Mouse (Mus musculus) layer of hippocampus, adult 11-12 months (tissue): ENCODE data around the gene Tnrc18.

Source experiments
- DNase-seq: peaks from one replicate; pipeline ENCODE4 v3.0.0; 2022; ENCODE audit warnings: low spot score

Tnrc18 gene

DNA sequence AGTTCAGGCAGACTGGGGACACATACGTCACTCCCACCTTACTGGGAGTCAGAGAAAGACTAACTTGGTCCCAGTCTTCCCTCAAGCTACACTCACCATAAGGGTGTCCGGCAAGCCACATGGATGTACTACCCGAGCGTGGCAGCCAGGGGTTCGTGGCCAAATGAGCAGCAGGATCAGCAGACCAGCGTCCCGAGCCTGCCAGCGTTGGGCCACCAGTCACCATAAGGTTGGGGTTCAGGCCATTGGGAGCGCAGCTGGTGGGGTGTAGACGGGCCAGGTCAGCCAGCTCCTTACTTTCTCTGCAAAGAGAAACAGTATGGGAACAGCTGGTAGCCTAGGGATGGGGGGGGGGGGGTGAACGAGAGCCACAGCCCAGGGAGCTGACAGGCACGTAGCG lies 41.4 kb downstream of the Tnrc18 start:
- DNase-seq = no peak

DNA sequence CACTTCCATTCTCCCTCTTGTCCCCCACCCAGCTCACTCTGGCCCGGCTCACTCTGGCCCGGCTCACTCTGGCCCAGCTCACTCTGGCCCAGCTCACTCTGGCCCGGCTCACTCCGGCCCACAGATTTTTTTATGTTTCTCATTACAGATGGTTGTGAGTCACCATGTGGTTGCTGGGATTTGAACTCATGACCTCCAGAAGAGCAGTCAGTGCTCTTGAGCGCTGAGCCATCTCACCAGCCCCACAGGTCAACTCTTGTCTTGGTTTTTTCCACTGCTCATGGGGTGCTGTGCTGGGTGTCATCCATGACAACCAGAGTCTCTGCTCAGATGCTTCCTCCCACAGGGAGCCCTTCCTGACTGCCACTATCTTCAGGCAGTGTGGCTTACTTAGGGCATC lies 42.7 kb downstream of the Tnrc18 start:
- no peak for DNase-seq

DNA sequence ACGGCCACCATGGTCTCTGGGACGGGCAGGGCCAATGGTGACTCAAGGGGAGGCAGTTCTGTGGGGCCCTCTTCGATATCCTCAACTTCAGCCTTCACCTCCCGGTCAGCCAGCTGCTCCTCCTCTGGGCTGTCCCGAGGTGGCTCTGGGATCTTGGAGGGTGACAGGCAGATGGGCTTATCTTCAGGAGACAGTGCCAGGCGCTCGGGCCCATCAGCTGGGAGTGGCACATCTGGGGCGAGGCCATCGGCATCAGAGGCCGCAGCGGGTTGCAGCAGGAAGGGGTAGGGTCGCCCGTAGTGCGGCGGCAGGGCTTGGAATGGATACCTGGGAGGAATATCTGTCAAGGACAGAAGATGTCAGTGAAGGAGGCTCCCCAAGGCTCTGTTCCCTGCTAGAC lies 45.5 kb downstream of the Tnrc18 start:
- DNase-seq = no peak

DNA sequence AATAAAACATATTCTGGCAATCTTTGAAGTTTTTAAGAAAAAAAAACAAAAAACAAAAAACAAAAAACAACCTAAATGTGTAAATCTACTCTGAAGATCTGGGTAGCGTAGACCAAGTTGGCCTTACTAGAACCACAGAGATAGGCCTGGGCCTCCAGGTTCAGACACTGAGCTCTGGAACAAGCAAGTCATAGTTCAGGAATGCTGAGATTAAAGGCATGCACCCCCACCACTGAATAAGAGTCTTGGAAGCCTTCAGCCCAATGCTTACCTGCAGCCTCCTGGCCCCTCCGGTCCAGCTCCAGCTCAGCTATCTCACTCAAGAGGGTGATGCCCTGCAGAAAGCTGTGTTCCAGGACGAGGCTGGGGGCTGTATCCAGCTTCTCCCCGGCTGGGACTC lies 46.4 kb downstream of the Tnrc18 start:
- DNase-seq = no peak

DNA sequence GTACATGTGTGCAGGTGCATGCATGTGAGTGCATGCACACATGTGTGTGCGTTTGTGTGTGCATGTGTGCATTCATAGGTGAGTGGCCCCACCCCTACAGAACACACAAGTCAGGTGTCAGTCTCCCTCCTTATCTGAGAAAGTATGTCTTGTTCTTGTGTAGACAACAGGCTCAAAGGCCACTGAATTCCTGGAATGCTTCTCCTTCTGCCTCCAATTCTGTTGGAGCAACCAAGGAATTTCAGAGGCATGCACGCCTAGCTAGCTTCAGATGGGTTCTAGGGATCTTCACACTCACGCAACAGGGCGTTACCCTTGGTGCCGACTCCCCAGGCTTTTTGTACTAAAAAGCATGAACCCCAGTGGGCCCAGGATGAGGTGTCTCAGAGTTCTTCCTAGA lies 47.8 kb downstream of the Tnrc18 start:
- no peak for DNase-seq

DNA sequence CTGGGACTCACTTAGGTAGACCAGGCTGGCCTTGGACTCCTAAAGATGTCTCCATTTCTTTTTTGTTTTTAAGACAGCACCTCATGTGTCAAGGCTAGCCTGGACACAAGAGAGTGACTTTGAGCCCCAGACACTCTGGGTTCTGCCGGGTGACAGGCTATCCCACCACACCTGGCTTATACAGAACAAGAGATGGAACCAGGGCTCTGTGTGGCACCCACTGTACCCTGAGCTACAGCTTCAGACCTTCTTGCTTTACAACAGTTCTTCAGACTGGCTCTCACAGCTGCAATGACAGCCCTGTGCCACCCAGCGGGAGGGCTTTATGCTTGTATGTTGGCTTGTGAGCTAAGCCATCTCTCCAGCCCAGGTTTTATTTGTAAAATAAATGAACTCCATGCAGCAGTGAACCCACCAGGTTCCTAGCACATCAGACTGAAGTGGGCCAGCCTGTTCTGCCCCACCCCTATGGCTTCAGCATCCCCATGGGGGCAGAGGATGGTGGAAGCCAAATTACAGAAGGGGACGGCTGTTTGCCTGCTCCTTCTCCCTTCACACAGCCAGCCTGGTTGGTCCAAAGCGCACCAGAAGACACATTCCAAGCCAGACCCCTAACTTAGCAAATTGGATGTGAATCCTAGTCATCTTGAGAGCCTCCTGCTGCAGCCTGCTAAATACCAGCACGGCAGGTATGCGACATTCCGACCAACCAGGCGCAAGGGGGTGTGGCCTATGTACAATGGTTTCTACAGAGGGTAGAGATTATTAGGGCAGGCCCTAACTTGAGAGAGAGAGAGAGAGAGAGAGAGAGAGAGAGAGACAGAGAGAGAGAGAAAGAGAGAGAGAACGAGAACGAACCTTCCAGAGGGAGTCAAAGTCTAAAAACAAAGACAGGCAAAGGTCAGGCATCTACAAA lies 48.9 kb downstream of the Tnrc18 start:
- DNase-seq = no peak

DNA sequence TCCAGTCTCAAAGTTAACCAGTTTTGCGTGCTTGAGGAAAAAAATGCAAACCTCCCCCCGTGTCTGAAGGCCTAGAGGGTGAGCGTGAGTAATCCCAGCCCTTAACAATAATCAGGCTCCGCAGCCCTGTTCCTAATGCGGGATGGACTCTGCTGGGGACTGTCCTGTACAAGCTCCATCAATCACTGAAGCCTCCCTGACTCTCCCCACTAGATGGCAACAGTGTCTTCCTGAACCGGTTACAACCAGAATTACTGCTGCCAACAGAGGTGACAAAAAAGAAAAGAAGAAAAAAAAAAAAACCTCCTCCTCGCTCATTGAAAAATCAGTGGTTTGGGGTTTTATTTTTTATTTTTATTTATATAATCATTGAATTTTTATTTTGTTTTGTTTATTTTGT lies 49.5 kb downstream of the Tnrc18 start:
- DNase-seq = peak; percentile 89

DNA sequence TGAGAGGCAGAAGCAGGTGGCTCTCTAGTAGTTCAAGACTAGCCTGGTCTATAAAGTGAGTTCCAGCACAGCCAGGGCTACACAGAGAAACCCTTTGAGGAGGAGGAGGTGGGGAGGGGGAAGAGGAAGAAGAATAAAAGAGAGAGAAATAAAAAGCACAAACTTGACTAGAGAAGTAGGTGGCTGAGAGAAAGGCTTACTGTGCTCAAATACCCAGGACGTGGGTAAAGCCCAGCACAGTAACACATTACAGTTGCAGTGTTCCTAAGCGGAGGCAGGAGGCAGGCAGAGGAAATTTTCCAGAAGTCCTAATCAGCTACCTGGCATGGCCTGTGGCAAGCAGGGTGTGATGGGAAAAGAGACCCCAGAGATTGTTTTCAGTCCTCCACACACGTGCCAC lies 50.8 kb downstream of the Tnrc18 start:
- DNase-seq = no peak

DNA sequence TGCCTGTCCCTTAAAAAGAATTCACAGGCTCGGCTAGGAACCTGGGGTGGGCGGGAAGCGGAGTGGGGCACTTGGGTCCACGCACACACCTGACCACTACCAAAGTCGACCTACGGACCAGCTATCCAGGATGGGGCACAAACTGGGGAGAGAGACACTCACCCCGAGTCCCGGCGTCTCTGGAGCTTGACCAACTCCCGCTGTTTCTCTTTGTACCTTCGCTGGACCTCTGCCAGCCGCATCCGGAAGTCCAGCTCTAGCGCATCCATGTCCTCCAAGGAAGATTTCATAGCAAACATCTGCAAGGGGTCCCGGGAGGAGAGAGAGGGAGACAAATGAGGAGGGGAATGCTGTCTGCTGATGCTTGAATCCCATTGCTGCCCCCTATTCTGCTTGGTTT lies 52.6 kb downstream of the Tnrc18 start:
- no peak for DNase-seq

DNA sequence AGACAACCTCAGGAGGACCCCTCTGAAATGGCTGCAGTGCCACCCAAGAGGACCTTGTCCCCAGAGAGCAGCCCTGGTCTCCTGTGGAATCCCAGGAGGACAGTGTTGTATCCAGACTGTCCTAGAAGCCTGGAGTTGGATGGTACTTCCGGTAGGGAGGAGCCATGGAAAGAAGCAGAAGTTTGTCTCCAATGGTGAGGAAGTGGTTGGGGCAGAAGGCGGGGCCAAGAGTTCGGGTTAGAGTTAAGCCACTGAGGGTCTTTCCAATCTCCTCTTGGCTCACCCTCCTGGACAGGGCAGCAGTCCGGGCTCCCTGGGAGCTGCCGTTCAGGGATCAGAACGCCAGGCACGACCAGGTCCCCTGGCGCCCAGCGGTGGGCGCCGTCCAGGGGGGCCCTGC lies 53.2 kb downstream of the Tnrc18 start:
- no peak for DNase-seq

DNA sequence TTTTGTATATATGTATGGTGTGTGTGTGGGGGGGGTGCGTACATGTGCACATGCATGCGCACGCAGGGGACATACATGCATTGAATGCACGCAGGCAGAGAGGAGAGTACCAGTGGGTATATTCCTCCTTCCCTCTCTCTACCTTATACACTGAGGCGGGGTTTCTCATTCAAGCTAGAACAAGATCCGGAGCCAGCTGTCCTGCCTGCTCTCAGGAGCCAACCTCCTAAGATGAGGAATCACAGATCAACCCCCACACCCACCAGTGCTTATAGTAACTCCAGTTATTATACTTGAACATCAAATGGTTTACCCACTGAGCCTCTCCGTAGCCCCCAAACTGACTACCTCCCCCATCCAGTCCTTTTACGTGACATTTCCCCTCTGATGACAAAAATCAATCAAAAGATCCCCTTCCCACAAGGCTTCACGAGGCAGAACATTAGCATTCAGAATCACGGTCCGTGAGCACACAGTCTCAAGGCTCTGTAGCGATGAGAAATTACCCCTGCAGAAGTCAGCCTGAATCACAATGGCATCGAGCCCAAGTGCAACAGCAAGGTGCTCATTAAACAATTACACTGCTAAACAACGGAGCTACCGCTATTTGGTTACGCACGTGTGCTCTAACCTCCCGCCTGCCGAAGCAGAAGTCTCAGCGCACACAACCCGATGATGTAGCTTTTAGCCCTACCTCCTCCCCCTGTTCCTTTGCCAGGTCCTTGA lies 55.2 kb downstream of the Tnrc18 start:
- DNase-seq = no peak

DNA sequence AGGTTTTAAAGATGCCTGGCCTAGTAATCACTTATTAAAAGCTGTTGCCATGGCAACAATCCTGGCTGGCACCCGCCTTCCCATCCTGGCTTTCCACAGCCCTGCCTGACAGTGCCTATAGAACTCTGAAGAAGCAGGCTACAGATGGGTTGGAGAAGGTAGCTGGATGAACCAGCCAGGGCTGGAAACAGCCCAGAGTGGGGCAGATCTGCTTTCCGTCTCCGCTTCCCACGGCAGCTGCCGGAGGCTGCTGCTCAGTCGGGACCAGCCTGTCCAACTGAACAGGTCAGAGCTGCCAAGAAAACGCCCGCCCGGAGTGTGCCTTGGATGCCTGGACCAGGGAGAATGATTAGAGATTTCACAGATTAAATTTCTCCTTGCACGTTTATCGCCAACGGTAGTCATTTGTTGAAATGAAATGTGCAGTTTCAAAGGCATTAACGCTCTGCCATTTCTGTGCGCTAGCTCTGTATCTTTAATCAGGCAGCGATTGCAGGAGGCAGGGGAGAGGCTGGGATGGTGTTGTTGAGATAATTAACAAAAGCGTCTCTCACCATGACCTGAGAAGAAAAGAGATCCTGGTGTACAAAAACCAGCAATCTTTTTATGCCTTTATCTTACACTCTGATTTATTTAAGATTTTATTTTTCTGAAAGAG lies 56.0 kb downstream of the Tnrc18 start:
- peak; percentile 75 for DNase-seq

DNA sequence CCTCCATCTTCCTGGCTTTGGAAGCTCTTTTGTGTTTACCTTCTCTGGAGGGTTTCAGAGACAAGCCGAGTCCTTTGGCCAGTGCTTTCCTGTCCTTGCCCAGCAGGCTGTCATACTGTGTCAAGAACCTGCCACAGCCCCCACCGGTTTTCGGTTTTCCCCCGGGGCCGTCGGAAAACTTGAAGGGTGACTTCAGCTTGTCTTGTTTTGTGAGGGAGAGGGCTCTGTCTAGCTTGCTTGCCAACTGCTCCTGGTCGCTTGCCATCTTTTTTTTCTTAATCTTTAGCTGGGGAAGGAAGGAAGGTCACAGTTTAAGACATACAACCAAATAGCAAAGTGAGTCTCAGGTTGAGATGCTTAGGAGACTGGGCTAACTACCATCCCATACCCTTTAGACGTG lies 57.7 kb downstream of the Tnrc18 start:
- no peak for DNase-seq

DNA sequence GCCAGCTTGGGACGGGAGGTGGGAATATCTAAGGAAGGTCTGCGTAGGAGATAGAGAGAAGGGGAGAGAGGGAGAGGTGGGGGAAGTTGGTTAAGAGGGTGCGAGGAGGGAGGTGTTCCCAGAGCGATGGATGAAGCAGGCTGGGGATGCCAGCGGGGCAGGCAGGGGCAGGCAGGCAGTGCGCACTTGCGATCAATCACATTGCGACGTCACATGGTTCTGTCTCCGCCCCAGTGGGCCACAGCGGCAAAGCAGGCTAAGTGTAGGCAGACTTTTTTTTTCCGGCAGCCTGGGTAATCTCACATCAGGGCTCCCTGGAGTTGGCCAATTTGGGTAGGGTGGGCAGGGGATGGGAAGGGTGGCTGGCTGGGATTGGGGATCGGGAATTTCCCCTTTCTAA lies 65.2 kb downstream of the Tnrc18 start:
- no peak for DNase-seq

DNA sequence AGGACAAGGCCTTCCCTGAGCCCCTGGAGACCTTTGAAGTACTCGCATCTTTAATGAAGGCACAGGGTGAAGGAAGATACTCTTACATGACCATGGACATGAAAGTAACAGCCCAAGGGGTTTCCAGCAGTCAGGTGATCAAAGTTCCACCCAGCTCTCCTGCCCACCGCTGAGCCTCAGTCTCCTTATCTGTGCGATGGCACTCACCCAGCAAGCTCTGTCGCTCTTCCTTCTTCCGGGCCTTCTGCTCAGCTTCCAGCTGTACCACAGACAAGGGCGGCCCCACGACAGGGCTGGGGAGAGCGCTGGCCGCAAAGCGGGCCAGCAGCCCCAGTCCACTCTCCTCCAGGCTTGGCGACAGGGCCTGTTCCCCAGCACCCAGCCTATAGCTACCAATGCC lies 67.3 kb downstream of the Tnrc18 start:
- DNase-seq = no peak

DNA sequence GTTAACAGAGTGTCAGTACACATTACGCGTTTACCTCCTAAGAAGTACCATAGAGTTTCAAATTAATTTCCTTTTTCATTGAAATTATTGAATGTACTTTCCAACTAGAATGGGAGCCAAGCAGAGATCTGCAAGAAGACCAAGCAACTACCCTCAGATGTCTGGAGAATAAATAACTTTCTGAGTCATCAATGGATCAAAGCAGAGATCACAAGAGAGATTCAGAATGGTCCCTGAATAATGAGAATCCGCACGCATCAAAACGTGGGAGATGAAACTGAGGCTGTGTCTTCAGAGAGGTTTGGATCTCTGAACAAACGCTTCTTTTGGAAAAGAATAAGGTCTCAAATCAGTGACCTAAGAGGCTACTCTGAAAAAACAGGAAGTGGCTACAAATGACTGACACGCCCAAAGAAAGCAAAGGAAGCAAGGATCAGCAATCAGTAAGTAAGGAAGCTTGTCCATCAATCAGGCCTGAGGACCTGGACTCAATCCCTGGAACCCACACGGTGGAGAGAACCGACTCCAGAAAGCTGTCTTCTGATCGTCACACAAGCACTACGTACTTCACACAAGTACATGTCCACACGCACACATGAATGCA lies 70.3 kb downstream of the Tnrc18 start:
- DNase-seq = no peak

DNA sequence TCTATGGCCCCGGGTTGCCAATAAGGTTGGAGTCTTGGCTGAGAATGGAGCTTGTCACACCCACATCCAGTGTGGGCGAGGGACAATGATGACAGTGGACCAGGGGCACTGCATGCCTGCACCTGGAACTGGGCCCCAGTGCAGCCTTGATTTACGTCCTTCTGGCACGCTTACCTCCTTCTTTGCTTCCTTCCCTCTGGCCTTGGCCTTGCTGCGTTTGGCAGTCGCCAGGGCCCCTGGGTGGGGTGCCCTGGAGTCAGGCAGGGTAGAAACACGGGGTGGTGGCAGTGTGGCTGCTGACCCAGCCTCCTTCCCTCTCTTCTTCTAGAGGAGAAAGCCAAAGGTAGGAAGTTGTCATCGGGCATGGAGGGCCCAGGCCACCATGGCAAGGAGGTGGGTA lies 77.5 kb downstream of the Tnrc18 start:
- no peak for DNase-seq

DNA sequence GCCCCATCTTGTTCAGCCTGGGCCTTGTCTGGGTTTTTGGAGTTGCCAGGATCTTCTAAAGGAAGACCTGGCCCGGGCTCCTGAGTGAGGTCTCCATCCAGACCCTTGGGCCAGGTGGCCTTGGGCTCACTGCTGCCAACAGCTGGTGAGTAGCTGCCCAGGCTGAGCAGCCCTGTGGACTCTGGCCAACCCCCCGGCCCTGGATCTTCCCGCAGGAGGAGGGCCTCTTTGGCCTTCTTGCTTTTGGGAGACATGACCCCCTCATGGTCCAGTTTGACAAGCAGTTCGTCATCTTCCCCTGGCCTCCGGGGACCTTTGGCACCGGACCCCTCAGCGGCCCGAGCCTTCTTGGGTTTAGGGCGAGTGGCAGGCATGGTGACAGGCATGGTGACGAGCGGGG lies 85.5 kb downstream of the Tnrc18 start:
- DNase-seq = no peak

DNA sequence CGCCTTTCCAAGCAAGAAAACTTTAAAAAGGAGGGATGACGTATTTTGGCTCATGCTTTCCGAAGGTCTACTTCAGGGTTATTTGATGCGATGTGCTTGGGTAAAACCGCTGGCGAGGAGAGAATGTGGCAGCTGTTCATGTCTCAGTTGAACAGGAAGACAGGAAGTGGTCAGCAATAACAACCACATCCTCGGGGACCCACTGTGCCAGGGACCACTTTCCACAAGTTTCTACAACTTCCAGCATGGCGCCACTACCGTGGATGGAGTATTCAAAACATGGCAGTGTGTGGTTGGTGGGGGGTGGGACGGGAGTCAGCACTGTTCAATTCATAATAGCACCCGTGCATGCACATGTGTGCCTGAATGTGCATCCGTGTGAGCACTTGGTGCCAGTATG lies 87.2 kb downstream of the Tnrc18 start:
- no peak for DNase-seq

DNA sequence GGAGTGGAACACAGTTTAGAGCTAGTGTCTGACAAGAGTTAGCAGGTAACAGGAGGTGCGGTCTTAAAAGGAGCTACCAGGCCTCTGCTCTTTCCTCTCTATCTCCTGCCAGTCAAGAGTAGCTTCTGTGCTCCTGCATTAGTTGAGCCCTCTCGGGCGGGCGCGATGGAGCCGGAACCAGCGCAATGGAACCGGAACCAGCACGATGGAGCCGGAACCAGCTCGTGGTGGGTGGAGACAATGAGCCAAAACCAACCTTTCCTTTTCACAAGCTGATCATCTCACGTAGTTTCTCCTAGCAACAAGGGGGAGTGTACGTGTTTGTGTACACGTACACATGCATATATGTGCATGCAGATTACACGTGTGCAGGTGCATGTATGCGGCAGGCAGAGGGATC lies 89.2 kb downstream of the Tnrc18 start:
- no peak for DNase-seq

DNA sequence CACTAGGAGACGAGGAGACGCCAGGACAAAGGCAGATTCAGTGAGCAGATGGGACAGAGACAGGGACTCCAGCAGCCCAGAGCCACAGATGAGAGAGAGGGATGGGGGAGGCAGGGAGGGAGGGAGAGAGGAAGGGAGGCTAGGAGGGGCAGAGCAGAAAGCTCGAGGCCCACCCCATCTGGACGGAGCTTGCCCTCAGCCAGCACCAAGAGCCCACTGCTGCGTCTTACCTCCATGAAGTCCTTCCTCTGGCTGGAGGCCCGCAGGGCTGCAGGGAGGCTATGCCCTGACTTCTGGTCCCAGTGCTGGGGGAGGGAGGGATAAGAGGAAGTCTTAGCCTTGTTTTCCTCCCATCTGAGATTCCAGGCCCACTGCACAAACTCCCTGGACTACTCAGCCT lies 90.7 kb downstream of the Tnrc18 start:
- no peak for DNase-seq

DNA sequence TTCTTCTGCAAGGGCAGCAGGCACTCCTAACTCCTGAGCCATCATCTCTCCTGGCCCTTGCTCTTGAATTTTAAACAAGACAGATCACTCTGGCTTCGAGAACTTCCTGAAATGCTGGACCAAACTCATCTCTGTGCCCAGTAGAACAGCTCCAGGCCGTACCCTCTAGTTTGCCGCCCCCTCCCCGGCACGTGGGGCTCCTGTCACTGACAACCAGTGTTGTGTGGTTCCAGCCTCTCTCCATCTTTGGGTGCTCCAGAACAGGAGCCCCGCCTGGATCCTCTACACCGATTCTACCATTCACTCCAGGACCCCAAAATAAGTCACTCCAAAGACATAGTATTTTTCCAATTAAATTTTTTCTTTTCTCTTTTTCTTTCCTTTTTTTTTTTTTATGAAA lies 93.2 kb downstream of the Tnrc18 start:
- DNase-seq = no peak
